Mouse (Mus musculus) bone marrow macrophage, adult 2 months (primary cell): ENCODE data around the gene Gm5767. TPM values are rescaled to one million over a fixed set of nuclear protein-coding genes. Genes with fewer than 3 reads are reported as not detected.
A peak's percentile ranks its signal among the peaks of the same experiment; 100 is the strongest.

Source experiments
- H3K27ac ChIP-seq: 2 replicates; pipeline ENCODE4 v1.5.1; 2012; ENCODE audit warnings: low read depth, low read length; ENCODE audit not compliant: insufficient read depth
- H3K4me1 ChIP-seq: 2 replicates; pipeline ENCODE4 v1.6.1; 2012; ENCODE audit warnings: low read length; ENCODE audit not compliant: control insufficient read depth, insufficient read depth
- H3K4me3 ChIP-seq: 2 replicates; pipeline ENCODE4 v1.5.1; 2012; ENCODE audit warnings: mild to moderate bottlenecking, low read length, moderate library complexity; ENCODE audit not compliant: insufficient read depth
- CTCF ChIP-seq: IDR thresholded peaks from 2 replicates; pipeline ENCODE4 v1.5.1; 2012; ENCODE audit warnings: low read depth, mild to moderate bottlenecking, low read length, moderate library complexity
- POLR2A ChIP-seq: IDR thresholded peaks from 2 replicates; pipeline ENCODE4 v1.6.1; 2012; ENCODE audit warnings: mild to moderate bottlenecking, low read depth, low read length, borderline replicate concordance
- polyA plus RNA-seq: library from polyadenylated mRNA; stranded (reverse); fragments of >200 nt; gene quantifications from 2 replicates; pipeline ENCODE4 v1.2.4, GENCODE M21; 2012; ENCODE audit not compliant: missing spikeins, insufficient read depth, insufficient read length

Gm5767 gene
- polyA plus RNA-seq, 1 experiment: not detected

GRCm38 (mm10) chr16:8668386-8668785, 12.2 kb upstream of the Gm5767 start:
- H3K4me3 ChIP-seq: no peak overlapping the region
- TF ChIP-seq CTCF (no peak), POLR2A (no peak)
- peaks cover 40% of the 10 kb centered on the region for H3K4me1 ChIP-seq

GRCm38 (mm10) chr16:8669432-8669831, 11.1 kb upstream of the Gm5767 start:
- TF ChIP-seq CTCF (no peak), POLR2A (no peak)
- H3K4me1 ChIP-seq: peaks cover 40% of the 10 kb centered on the region
- no peak overlapping the region for H3K27ac ChIP-seq
- H3K4me3 ChIP-seq: no peak overlapping the region

More at GRCm38 (mm10) chr16:8668386-8668785, 12.2 kb upstream of the Gm5767 start:
- H3K27ac ChIP-seq: no peak overlapping the region

GRCm38 (mm10) chr16:8670041-8671035, 10.2 kb upstream of the Gm5767 start:
- Histone ChIP-seq H3K4me1 (peaks cover 40% of the 10 kb centered on the region), H3K4me3 (no peak overlapping the region), H3K27ac (no peak overlapping the region)
- TF ChIP-seq CTCF: no peak
- TF ChIP-seq POLR2A: no peak

GRCm38 (mm10) chr16:8671551-8672349, 8.8 kb upstream of the Gm5767 start, which contains the start of gene Carhsp1:
Carhsp1 (minus strand) TSS chr16:8672155.
- Histone ChIP-seq H3K4me1 (peaks cover 29% of the 10 kb centered on the region), H3K4me3 (peak within 1 kb of the TSS; percentile 65), H3K27ac (no peak within 1 kb of the TSS)
- TF ChIP-seq CTCF: no peak
- TF ChIP-seq POLR2A: no peak

GRCm38 (mm10) chr16:8672350-8672687, 8.3 kb upstream of the Gm5767 start:
- peak overlapping the region; percentile 65 for H3K4me3 ChIP-seq
- H3K4me1 ChIP-seq: peaks cover 24% of the 10 kb centered on the region
- no peak overlapping the region for H3K27ac ChIP-seq
- TF ChIP-seq POLR2A (no peak), CTCF (no peak)

GRCm38 (mm10) chr16:8672811-8673210, 7.8 kb upstream of the Gm5767 start:
- no peak for TF ChIP-seq CTCF
- Histone ChIP-seq H3K4me3 (no peak overlapping the region), H3K27ac (no peak overlapping the region), H3K4me1 (peaks cover 19% of the 10 kb centered on the region)

GRCm38 (mm10) chr16:8673343-8673742, 7.2 kb upstream of the Gm5767 start:
- H3K27ac ChIP-seq: no peak overlapping the region
- TF ChIP-seq CTCF (no peak), POLR2A (no peak)
- H3K4me3 ChIP-seq: no peak overlapping the region
- H3K4me1 ChIP-seq: peaks cover 15% of the 10 kb centered on the region

- TF ChIP-seq POLR2A: no peak
- peak; percentile 93 for TF ChIP-seq CTCF
- Histone ChIP-seq H3K27ac (no peak overlapping the region), H3K4me1 (peaks cover 15% of the 10 kb centered on the region), H3K4me3 (no peak overlapping the region)
Measured at GRCm38 (mm10) chr16:8674165-8674564, 6.4 kb upstream of the Gm5767 start.

- Histone ChIP-seq H3K4me3 (no peak overlapping the region), H3K4me1 (peaks cover 6% of the 10 kb centered on the region), H3K27ac (no peak overlapping the region)
- TF ChIP-seq CTCF (no peak), POLR2A (no peak)
Measured at GRCm38 (mm10) chr16:8675559-8675958, 5.0 kb upstream of the Gm5767 start.
